Mouse (Mus musculus): ENCODE measurements around the gene Pfn3. TPM values are rescaled to one million over a fixed set of nuclear protein-coding genes. Genes with fewer than 3 reads are reported as not detected.

Gene Pfn3
- total and polyA plus RNA-seq, 2 experiments from 2014 or later = 0.52 to 0.68 TPM

DNA sequence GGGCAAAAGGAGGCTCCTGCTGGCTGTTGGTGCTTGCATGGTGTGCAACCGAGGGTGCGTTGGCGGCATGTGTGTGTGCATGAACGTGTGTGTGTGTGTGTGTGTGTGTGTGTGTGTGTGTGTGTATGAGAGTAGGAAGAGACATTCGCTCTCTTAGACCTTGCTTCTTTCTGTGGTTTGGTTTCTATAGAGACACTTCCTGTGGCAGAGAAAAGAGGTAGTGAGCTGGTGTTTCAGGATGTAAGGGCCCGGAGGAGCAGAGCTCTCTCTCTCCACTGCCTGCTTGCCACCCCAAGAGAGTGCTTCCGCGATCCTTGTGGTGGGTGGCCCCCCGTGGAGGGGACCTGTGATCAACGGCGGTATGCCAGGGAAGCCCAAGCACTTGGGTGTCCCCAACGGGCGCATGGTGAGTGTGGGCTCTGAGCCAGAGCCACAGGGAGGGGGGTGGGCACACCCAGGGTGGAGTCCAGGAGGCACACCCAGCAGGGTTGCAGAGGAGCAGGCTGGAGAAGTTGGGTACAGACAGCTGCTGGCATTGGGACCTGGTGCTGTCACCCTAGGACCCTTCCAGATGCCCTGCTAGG is 45.4 kb downstream of the Pfn3 start, which contains the start of gene Rgs14:
TSS of gene Rgs14 (plus strand) at position 202 of the 584 bp plus-strand sequence.
- no peak within 1 kb of the TSS for H3K4me2 ChIP-seq (ENCODE audit: low read depth, low read length)
- ATAC-seq = no peak

DNA sequence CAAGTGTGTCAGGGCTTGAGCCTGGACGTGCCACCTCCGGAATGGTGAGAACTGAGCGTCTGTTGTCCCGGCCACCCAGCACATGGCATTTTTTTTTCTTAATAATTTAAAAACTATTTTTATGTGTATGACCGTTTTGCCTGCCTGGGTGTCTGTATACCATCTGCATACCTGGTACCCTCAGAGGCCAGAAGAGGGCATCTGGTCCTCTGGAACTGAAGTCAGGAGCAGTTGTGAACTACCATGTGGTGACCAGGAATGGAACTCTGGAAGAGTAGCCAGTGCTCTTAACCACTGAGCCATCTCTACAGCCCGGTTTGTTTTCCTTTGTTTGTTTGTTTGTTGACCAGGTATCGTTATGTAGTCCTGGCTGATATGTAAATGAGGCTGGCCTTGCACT is 46.6 kb downstream of the Pfn3 start:
- WGBS = 78% methylated on average over 7 of the region's 7 CpGs
- Histone ChIP-seq H3K4me1 (ENCODE audit: insufficient read depth, low read length) (no peaks in the 10 kb centered on the region), H3K36me3 (ENCODE audit: insufficient read depth, low read length) (no peaks in the 10 kb centered on the region), H3K9ac (replicated peaks; ENCODE audit: low read length) (no peak overlapping the region), H3K9me3 (ENCODE audit: low read length) (no peaks in the 10 kb centered on the region), H3K27me3 (ENCODE audit: insufficient read depth, low read length) (no peaks in the 10 kb centered on the region), H3K27ac (no peak overlapping the region), H3K4me2 (ENCODE audit: low read depth, low read length) (no peak overlapping the region), H3K4me3 (ENCODE audit: low read length) (no peak overlapping the region)
- ATAC-seq (no peak), DNase-seq (ENCODE audit: low spot score) (no peak)
- TF ChIP-seq CTCF (IDR thresholded peaks at IDR 0.05; ENCODE audit: low read depth) = no peak

More for the DNA sequence above, 45.4 kb downstream of the Pfn3 start, which contains the start of gene Rgs14:
- WGBS = 62% methylated on average over 13 of the region's 13 CpGs
- no peaks in the 10 kb centered on the region for H3K36me3 ChIP-seq (ENCODE audit: insufficient read depth, low read length)
- no peaks in the 10 kb centered on the region for H3K4me1 ChIP-seq (ENCODE audit: insufficient read depth, low read length)
- no peak for TF ChIP-seq CTCF (IDR thresholded peaks at IDR 0.05; ENCODE audit: low read depth)
- DNase-seq (ENCODE audit: low spot score) = no peak
- H3K9me3 ChIP-seq (ENCODE audit: low read length) = no peaks in the 10 kb centered on the region
- no peak within 1 kb of the TSS for H3K27ac ChIP-seq
- H3K27me3 ChIP-seq (ENCODE audit: insufficient read depth, low read length) = no peaks in the 10 kb centered on the region; the same call in 1 of the 2 replicates
- no peak within 1 kb of the TSS for H3K9ac ChIP-seq (replicated peaks; ENCODE audit: low read length)
- H3K4me3 ChIP-seq (ENCODE audit: low read length) = no peak within 1 kb of the TSS

Small RNA genes within 50 kb of the gene (microRNA-seq; reads per million reads assigned to microRNA genes)
- gene Mir6943 = 0 to 1.1 reads per million in 2 experiments

Other genes with a start within 250 kb of the Pfn3 start
- 59.3 and 78.2 TPM in 2 replicates for gene Nsd1, start 205.4 kb downstream of the Pfn3 start, total RNA-seq (2014; rRNA removed)
- 64.0 and 67.7 TPM in 2 replicates for gene Nsd1, start 205.4 kb downstream of the Pfn3 start, polyA plus RNA-seq (2015; fragmentation: Nextera tagmentation; extraction: Ambion mirVana)
- 197 and 213 TPM in 2 replicates for gene Prelid1, start 94.7 kb downstream of the Pfn3 start, total RNA-seq (2014; rRNA removed)
- 309 and 327 TPM in 2 replicates for gene Prelid1, start 94.7 kb downstream of the Pfn3 start, polyA plus RNA-seq (2015; fragmentation: Nextera tagmentation; extraction: Ambion mirVana)
- 65.3 and 78.8 TPM in 2 replicates for gene Rab24, start 93.3 kb downstream of the Pfn3 start, total RNA-seq (2014; rRNA removed)
- 84.7 and 89.4 TPM in 2 replicates for gene Rab24, start 93.3 kb downstream of the Pfn3 start, polyA plus RNA-seq (2015; fragmentation: Nextera tagmentation; extraction: Ambion mirVana)
- gene Mxd3, start 85.4 kb downstream of the Pfn3 start, total RNA-seq (2014; rRNA removed) = 16.3 and 16.8 TPM in 2 replicates
- gene Mxd3, start 85.4 kb downstream of the Pfn3 start, polyA plus RNA-seq (2015; fragmentation: Nextera tagmentation; extraction: Ambion mirVana) = 11.2 and 11.7 TPM in 2 replicates
- 60.7 and 72.2 TPM in 2 replicates for gene Lman2, start 52.4 kb downstream of the Pfn3 start, total RNA-seq (2014; rRNA removed)
- gene Lman2, start 52.4 kb downstream of the Pfn3 start, polyA plus RNA-seq (2015; fragmentation: Nextera tagmentation; extraction: Ambion mirVana) = 36.4 and 37.0 TPM in 2 replicates
- 0.36 and 0.78 TPM in 2 replicates for gene Rgs14, start 45.5 kb downstream of the Pfn3 start, total RNA-seq (2014; rRNA removed)
- gene Rgs14, start 45.5 kb downstream of the Pfn3 start, polyA plus RNA-seq (2015; fragmentation: Nextera tagmentation; extraction: Ambion mirVana) = 0.69 and 0.76 TPM in 2 replicates
- gene Slc34a1, start 17.0 kb downstream of the Pfn3 start, total RNA-seq (2014; rRNA removed) = not detected in 2 replicates
- not detected in 2 replicates for gene Slc34a1, start 17.0 kb downstream of the Pfn3 start, polyA plus RNA-seq (2015; fragmentation: Nextera tagmentation; extraction: Ambion mirVana)
- gene F12, start 11.6 kb upstream of the Pfn3 start, total RNA-seq (2014; rRNA removed) = not detected in 2 replicates
- gene F12, start 11.6 kb upstream of the Pfn3 start, polyA plus RNA-seq (2015; fragmentation: Nextera tagmentation; extraction: Ambion mirVana) = 0.26 and 0.48 TPM in 2 replicates
- gene Grk6, start 29.8 kb upstream of the Pfn3 start, total RNA-seq (2014; rRNA removed) = 72.2 and 72.6 TPM in 2 replicates
- 34.7 and 35.5 TPM in 2 replicates for gene Grk6, start 29.8 kb upstream of the Pfn3 start, polyA plus RNA-seq (2015; fragmentation: Nextera tagmentation; extraction: Ambion mirVana)
- gene Prr7, start 49.0 kb upstream of the Pfn3 start, total RNA-seq (2014; rRNA removed) = 106 and 119 TPM in 2 replicates
- 4.6 and 4.9 TPM in 2 replicates for gene Prr7, start 49.0 kb upstream of the Pfn3 start, polyA plus RNA-seq (2015; fragmentation: Nextera tagmentation; extraction: Ambion mirVana)
- 442 and 446 TPM in 2 replicates for gene Dbn1, start 72.9 kb upstream of the Pfn3 start, total RNA-seq (2014; rRNA removed)
- gene Dbn1, start 72.9 kb upstream of the Pfn3 start, polyA plus RNA-seq (2015; fragmentation: Nextera tagmentation; extraction: Ambion mirVana) = 369 and 371 TPM in 2 replicates
- 43.4 and 49.9 TPM in 2 replicates for gene Pdlim7, start 98.4 kb upstream of the Pfn3 start, total RNA-seq (2014; rRNA removed)
- gene Pdlim7, start 98.4 kb upstream of the Pfn3 start, polyA plus RNA-seq (2015; fragmentation: Nextera tagmentation; extraction: Ambion mirVana) = 133 TPM in 2 replicates
- gene Dok3, start 114.1 kb upstream of the Pfn3 start, total RNA-seq (2014; rRNA removed) = 4.7 and 5.2 TPM in 2 replicates
- gene Dok3, start 114.1 kb upstream of the Pfn3 start, polyA plus RNA-seq (2015; fragmentation: Nextera tagmentation; extraction: Ambion mirVana) = 1.1 and 1.6 TPM in 2 replicates
- gene Ddx41, start 121.4 kb upstream of the Pfn3 start, total RNA-seq (2014; rRNA removed) = 48.6 and 53.4 TPM in 2 replicates
- gene Ddx41, start 121.4 kb upstream of the Pfn3 start, polyA plus RNA-seq (2015; fragmentation: Nextera tagmentation; extraction: Ambion mirVana) = 44.4 and 47.2 TPM in 2 replicates
- 60.2 and 87.5 TPM in 2 replicates for gene Fam193b, start 155.9 kb upstream of the Pfn3 start, total RNA-seq (2014; rRNA removed)
- 38.8 and 38.9 TPM in 2 replicates for gene Fam193b, start 155.9 kb upstream of the Pfn3 start, polyA plus RNA-seq (2015; fragmentation: Nextera tagmentation; extraction: Ambion mirVana)
- gene Tmed9, start 158.5 kb upstream of the Pfn3 start, total RNA-seq (2014; rRNA removed) = 59.3 and 66.7 TPM in 2 replicates
- 105 and 117 TPM in 2 replicates for gene Tmed9, start 158.5 kb upstream of the Pfn3 start, polyA plus RNA-seq (2015; fragmentation: Nextera tagmentation; extraction: Ambion mirVana)
- gene B4galt7, start 184.7 kb upstream of the Pfn3 start, total RNA-seq (2014; rRNA removed) = 66.7 and 66.8 TPM in 2 replicates
- 42.9 and 44.0 TPM in 2 replicates for gene B4galt7, start 184.7 kb upstream of the Pfn3 start, polyA plus RNA-seq (2015; fragmentation: Nextera tagmentation; extraction: Ambion mirVana)
- gene Caml, start 207.8 kb upstream of the Pfn3 start, total RNA-seq (2014; rRNA removed) = 70.3 and 76.2 TPM in 2 replicates
- gene Caml, start 207.8 kb upstream of the Pfn3 start, polyA plus RNA-seq (2015; fragmentation: Nextera tagmentation; extraction: Ambion mirVana) = 105 and 115 TPM in 2 replicates
- gene Ddx46, start 219.8 kb upstream of the Pfn3 start, total RNA-seq (2014; rRNA removed) = 17.9 and 18.7 TPM in 2 replicates
- gene Ddx46, start 219.8 kb upstream of the Pfn3 start, polyA plus RNA-seq (2015; fragmentation: Nextera tagmentation; extraction: Ambion mirVana) = 19.9 and 23.4 TPM in 2 replicates